Mouse (Mus musculus) cerebellum, adult 2 months (tissue): ENCODE measurements around the gene Add1.

Experiments
- CTCF ChIP-seq: fragments of 200-500 bp; IDR thresholded peaks from 2 replicates; pipeline ENCODE4 v1.5.1; 2011; ENCODE audit warnings: low read depth, mild to moderate bottlenecking, control low read depth, low read length, moderate library complexity, borderline replicate concordance; ENCODE audit not compliant: insufficient read depth
- POLR2A ChIP-seq: fragments of 200-500 bp; IDR thresholded peaks from 2 replicates; pipeline ENCODE4 v1.6.1; 2011; ENCODE audit warnings: low read length, control low read depth, borderline replicate concordance; ENCODE audit not compliant: insufficient read depth

DNA sequence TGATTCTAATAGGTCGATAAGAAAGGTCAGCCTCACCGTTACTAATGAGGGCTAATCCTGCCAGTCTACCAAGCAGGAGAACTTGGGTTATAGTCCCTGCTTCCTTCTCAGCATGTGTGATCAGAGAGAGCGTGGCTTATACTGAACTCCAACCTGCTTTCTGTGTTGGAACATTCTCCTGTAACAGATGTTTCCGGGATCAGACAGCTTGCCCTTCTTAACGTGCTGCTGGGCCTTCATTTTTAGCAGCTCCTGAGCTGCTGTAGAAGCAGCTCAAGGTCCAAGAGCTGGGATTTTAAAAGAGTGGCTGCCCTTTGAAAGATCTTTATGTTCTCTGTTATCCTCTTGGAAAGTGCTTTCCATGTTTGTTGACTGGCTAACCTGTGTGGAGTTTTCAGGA is 11.8 kb downstream of the Add1 start:
- TF ChIP-seq POLR2A, result no peak
- TF ChIP-seq CTCF, result no peak
